Mouse (Mus musculus) T-helper 17 cell (primary cell): ENCODE results near the gene Tulp4.
"Not testable (repeated sequence)": the region's sequence is repeated elsewhere in the genome, so short reads cannot be mapped to it uniquely, and the experiment has no call there.

Experiments
- in situ Hi-C, 2 experiments: fragments of 300-600 bp; cut with MboI, MseI; formaldehyde crosslinking; loops; 1 replicate in 1 of 2; 2 replicates in 1 of 2; pipeline ENCODE4 v1.15.1; 2025; ENCODE audit warnings: high pct_unique_total_duplicates in 2 of 2

Tulp4 gene

GRCm38 (mm10) chr17:6186651-6187050 lies 80.4 kb downstream of the Tulp4 start:
- in situ Hi-C loops = no loop called here

DNA sequence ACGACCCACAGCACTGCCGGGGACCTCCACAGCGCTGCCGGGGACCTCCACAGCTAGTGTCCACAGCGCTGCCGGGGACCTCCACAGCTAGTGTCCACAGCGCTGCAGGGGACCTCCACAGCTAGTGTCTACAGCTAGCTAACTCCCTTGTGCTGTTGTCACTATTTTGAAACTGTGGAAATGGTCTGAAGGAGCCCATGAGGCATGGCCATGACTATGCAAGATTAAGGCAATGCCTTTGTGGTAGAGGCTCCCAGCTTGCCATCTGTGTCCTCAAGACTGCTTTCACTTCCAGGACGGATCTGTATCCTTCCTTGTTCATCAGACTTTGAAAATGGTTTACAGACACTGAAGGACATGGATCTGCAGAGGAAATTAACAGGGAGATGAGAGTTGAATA lies 80.9 kb downstream of the Tulp4 start:
- in situ Hi-C loops = no loop called here

GRCm38 (mm10) chr17:6189207-6189606 lies 83.0 kb downstream of the Tulp4 start:
- in situ Hi-C loops = no loop called here

DNA sequence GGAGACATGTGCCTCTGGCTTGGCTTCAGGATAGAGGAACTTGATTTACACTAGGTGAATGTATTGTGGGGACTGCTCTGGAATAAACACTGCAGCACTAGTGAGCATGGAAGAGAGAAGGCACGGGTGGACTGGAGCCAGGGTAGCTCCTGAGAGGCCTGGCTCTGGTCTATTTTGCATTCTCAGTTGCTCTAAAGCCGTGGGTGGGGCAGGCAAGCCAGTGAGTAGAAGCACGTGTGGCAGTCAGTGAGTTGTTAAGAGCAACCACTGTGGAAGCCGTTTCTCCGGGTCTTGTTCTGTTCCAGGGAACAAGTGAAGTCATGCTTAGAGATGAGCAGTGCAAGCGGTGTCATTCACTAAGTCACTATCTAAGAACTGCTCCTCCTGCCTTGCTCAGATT lies 86.0 kb downstream of the Tulp4 start:
- in situ Hi-C loops = no loop called here

DNA sequence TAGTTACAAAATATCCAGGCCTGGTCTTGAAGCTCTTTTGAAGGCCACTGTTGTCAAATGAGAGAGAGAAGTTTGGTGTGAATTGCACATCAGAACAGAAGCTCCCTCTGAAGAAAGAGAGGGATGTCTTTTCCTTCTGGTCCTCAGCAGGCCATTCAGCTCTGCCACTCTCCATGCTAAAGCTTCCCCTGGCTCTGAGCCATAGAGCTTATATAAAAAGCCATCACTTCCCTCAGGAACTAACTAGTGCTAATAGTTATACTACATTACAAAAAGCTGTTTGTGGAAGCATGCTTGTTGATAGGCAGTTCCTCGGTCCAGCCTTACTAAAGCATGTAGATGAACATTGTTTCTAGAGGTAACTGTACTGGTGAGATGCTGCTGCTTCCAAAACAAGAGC lies 89.2 kb downstream of the Tulp4 start:
- in situ Hi-C loops = no loop called here

DNA sequence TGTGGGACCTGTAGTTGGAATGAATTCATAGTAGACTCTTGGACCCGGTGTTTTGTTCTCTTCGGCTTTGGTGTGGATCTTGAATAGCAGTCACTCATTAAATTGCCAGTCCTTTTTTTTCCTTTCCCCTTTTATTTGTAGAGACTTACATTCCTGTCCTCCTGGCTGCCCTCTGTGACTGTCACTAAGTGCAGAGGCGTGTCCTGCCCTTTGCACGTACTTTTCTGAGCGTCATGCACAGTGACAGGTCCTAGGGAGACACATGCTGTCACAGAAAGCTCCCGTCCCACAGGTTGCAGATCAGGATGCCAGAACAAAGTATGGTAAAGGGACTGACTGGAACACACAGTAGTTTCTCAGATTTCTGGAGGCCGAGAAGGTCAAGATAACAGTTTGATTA lies 91.3 kb downstream of the Tulp4 start:
- in situ Hi-C loops = no loop called here

DNA sequence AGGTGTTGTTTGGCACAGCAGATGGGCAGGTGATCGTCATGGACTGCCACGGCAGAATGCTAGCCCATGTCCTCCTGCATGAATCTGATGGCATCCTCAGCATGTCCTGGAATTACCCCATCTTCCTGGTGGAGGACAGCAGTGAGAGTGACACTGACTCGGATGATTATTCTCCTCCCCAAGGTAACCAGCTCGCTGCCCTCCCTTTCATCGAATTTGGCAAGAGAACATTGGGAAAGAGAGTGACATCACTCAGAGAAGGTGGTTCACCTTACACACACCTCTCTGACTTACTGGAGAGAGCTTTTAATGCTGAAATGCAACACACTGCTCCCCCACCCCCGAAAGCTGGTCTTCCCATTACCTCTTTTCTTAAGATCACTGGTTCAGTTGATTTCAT lies 92.4 kb downstream of the Tulp4 start:
- in situ Hi-C loops = no loop called here

- in situ Hi-C loops = no loop called here
Observed at GRCm38 (mm10) chr17:6199166-6199565, 92.9 kb downstream of the Tulp4 start.

- in situ Hi-C loops = loop anchor here in 1 of 2 experiments (5.0 kb wide), 1 partner anchor 54 kb away; no protein-coding TSS in a partner anchor
Observed at GRCm38 (mm10) chr17:6201522-6202250, 95.4 kb downstream of the Tulp4 start.

- in situ Hi-C loops = loop anchor here in 1 of 2 experiments (5.0 kb wide), 1 partner anchor 55 kb away; no protein-coding TSS in a partner anchor
Observed at GRCm38 (mm10) chr17:6202389-6203110, 96.3 kb downstream of the Tulp4 start.

DNA sequence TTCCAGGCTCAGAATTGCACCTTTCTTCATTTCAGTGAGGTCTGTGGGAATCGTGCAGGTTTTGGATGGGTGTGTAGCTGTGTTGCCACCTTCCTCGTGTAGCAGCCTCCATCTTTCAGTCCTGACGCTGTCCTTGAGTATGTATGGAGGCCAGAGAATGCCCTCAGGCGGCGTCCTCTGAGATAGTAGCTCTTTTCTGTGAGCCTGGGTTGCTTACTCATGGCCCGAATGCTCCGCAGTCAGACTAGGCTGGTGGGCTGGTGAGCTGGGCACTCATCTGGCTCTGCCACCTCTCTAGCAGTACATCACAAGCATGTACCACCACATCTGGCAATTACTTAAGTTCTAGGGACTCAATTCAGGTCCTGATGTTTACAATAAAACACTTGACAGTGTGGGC lies 96.9 kb downstream of the Tulp4 start:
- in situ Hi-C loops = loop anchor here in 1 of 2 experiments (5.0 kb wide), 1 partner anchor 56 kb away; no protein-coding TSS in a partner anchor

DNA sequence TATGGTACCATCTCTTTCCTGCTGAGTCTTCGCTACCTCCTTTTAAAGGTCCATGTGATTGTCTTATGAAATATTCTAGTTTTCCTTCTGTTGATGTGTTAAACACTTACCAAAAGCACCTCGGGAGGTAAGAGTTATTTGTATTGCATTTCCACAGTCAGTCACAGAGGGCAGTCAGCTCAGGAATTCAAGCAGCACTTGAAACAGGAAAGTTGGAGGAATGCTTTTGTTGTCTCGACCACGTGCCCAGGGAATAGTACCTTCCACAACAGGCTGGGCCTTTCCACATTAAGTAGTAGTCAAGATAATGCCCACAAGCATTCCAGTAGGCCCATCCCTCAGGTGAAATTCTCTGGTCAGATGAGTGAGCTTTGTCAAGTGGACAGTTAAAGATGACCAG lies 97.6 kb downstream of the Tulp4 start:
- in situ Hi-C loops = loop anchor here in 1 of 2 experiments (5.0 kb wide), 1 partner anchor 56 kb away; no protein-coding TSS in a partner anchor

- in situ Hi-C loops = no loop called here
Observed at GRCm38 (mm10) chr17:6211721-6212120, 105.5 kb downstream of the Tulp4 start.

DNA sequence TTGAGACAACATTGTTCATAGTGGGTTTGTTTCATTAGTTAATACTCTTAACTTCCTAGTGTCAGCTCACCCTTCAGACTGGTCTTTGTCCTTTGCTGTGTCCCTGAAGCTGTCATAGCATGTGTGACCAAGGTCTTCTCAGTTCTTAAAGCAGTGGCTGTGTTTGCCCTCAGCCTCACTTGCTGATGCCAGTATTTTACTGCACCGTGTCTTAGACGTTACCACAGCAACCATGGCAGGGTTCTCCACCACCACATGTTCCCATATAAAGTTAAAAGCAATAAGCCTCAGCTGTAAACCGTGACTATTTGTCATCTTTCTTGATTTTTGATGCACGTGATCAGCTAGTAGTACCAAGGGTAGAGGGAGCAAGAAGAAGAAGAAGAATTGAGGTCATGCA lies 109.4 kb downstream of the Tulp4 start:
- in situ Hi-C loops = loop anchor here in 1 of 2 experiments (5.0 kb wide), 1 partner anchor 312 kb away; no protein-coding TSS in a partner anchor

- in situ Hi-C loops = loop anchor here in 1 of 2 experiments (5.0 kb wide), 1 partner anchor 311 kb away; no protein-coding TSS in a partner anchor
Observed at GRCm38 (mm10) chr17:6216514-6216913, 110.3 kb downstream of the Tulp4 start.

DNA sequence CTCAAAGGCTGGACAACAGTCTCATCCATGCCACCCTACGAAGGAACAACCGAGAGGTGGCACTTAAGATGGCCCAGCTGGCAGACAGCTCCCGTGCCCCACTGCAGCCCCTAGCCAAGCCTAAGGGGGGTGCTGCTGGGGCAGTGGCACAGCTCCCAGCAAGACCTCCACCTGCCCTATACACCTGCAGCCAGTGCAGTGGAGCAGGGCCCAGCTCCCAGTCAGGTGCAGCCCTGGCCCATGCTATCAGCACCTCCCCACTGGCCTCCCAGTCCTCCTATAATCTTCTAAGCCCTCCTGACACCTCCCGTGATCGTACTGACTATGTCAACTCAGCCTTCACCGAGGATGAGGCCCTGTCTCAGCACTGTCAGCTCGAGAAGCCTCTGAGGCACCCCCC lies 126.4 kb downstream of the Tulp4 start:
- in situ Hi-C loops = not testable (repeated sequence)

- in situ Hi-C loops = loop anchor here in 1 of 2 experiments (5.0 kb wide), 2 partner anchors 71 to 246 kb away; no protein-coding TSS in a partner anchor
Observed at GRCm38 (mm10) chr17:6251298-6251697, 145.1 kb downstream of the Tulp4 start.

DNA sequence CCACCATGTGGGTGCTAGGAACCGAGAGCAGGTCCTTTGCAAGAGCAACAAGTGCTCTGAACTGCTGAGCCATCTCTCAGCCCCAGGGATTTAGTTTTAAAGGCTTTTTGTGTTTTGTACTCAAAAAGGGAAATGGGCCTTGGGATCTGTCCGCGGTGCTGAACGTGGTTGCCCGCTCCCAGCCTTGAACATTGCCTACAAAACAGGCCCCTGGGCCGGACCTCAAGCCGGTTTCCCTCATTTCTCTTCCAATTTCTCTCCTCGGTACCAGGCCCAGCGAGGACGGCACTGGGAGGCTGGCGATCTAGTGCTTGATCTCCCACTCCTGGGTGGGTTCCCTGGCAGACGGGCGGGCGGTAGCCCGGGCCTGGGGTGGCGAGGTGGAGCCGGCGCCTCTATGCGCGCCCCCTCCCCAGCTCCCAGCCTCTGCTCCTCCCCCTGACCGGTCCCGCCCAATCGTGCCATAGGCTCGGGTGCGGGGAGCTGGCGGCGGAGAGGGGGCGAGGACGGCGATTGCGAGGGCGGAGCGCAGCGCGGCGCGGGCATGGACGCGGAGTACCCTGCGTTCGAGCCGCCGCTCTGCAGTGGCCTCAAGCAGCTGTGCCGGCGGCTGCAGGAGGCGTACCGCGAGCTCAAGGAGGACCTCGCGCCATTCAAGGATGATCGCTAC lies 150.3 kb downstream of the Tulp4 start, which contains the start of gene Tmem181a:
TSS of gene Tmem181a (plus strand) at position 461 of the 670 bp plus-strand sequence.
- in situ Hi-C loops = loop anchor here in 1 of 2 experiments (5.0 kb wide), 2 partner anchors 66 to 236 kb away; no protein-coding TSS in a partner anchor

DNA sequence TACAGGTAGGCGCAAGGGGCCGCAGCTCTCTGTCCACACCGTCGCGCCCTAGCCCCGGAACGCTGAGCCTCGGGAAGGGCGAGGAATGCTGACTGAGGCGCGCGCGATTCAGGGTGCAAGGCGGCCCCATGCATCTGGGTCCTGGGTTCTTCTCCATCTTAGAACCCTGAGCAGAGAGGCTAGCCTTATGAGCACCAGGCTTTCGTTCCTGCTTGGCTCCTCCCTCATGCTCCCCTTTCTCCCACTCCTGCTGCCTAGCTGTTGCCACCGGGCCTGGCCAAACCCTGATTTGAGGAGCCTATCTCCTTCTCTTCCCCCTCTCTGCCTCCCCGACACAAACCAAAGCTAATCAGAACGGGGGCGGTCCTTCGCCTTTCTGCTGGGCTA lies 150.8 kb downstream of the Tulp4 start:
- in situ Hi-C loops = loop anchor here in 1 of 2 experiments (5.0 kb wide), 2 partner anchors 65 to 235 kb away; no protein-coding TSS in a partner anchor

DNA sequence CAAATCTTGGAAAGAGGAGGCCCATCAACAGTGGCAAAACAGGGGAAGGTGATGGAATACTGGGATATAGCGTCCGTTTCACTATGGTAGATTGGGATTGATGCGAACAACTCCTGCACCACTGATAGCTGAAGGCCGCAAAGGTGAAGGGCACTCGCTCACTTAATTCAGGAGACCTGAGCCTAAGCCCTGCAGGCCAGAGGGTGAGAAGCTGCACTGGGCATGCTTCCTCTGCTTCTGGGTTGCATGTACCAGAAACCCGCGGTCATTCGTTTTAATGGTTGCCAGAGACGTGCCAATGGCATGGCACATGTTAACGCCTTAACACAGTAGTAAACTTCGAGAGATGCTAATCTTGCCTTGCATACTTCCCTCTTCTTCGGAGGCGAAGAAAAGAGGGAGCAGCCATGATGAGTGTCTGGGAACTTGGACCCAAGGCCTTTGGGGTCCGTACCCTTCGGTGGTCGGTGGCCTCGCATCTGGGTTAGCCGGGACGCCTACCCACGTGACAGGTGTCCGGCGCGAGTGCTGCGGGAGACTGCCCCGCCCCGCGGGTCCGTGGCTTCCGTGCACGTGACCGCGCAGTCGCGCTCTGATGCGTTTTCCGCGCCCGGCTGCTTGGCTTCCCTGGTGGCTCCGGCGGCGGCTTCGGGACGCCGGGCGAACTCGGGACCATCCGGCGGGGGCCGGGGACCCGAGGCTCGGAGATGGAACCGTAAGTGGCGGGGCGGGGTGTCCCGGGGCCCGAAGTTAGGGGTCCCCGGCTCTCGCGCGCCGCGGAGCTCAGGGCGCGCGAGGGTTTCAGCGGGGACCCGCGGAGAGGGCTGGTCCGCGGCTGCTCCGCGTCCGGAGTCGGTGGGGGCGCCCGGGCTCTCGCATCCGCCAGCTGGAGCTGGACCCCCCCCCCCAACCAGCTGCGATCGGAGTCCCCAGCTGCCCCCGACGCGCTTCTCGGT lies 163.9 kb downstream of the Tulp4 start:
- in situ Hi-C loops = loop anchor here (5.0 to 10.0 kb wide), 2 partner anchors 205 to 207 kb away; no protein-coding TSS in a partner anchor
